Mouse (Mus musculus): ENCODE measurements around the gene Zbtb5. TPM values are rescaled to one million over a fixed set of nuclear protein-coding genes. Genes with fewer than 3 reads are reported as not detected.
A peak's percentile ranks its signal among the peaks of the same experiment; 100 is the strongest.

Zbtb5 gene
- polyA plus RNA-seq, 1 experiment: not detected

DNA sequence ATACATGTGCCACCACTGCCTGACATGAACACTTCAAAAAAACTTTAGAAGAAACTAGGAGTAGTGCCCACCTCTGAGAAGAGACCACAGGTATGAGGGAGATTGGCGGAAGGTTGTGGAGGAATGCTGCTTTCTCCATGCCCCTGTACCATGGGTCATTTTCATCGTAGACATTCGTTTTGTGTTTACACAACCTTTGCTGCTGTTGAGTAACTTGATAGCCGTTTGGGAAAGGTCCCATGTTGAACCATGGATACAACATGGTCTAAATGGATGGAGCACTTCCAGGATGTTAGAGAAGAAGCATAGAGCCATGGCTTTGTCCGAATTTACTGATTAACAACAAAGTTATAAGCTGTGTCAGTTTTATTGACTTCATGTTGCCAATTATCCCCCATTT, 34.0 kb downstream of the Zbtb5 start:
- Histone ChIP-seq H3K4me3 (ENCODE audit: insufficient read depth, low read depth, low read length) (no peak overlapping the region), H3K4me1 (ENCODE audit: control insufficient read depth, insufficient read depth, low read length) (peaks cover 21% of the 10 kb centered on the region), H3K27ac (ENCODE audit: insufficient read depth, low read depth, low read length) (no peak overlapping the region)
- no peak for TF ChIP-seq CTCF (IDR thresholded peaks at IDR 0.05; ENCODE audit: insufficient read depth, low read depth, low read length)
- TF ChIP-seq POLR2A (IDR thresholded peaks at IDR 0.05; ENCODE audit: insufficient read depth, low read depth, low read length): no peak
- WGBS: 84% methylated on average over 5 of the region's 5 CpGs

DNA sequence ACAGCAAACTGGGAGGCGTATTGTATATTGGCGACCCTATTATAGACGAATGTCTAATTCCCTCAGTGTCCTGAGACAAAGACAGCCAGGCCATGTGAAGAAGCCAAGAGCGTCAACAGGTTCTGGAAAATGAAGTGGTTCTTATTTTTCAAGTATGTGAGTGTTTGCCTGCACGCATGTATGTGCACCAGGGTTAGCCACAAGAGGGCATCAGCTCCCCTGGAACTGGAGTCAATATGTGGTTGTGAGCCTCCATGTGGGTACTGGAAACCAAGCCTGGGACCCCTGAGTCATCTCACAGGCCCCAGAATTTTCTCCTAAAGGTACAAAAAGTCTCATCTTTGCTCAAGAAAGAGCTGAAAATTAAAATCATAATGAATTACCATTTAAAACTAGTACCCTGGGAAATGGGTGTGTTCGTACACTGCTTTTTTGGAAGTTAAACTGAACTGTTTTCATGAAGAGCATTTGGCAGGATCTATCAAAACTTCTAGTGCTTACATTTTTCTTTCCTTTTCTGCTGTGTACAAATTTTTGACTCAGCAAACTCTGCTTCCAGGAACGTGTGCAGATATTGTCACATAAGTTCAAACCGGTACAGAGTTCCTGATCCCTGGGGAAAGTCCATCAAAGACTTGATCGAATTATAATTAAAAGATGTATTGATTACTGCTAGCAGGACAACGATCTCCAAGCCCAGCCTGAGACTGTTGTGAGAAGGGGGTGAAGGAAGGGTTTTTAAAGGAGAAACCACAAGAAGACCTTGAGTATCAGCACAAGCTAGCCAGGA, 35.1 kb downstream of the Zbtb5 start:
- WGBS: 93% methylated on average over 10 of the region's 10 CpGs
- no peak overlapping the region for H3K4me3 ChIP-seq (ENCODE audit: insufficient read depth, low read depth, low read length)
- TF ChIP-seq POLR2A (IDR thresholded peaks at IDR 0.05; ENCODE audit: insufficient read depth, low read depth, low read length) (no peak), CTCF (IDR thresholded peaks at IDR 0.05; ENCODE audit: insufficient read depth, low read depth, low read length) (no peak)
- H3K27ac ChIP-seq (ENCODE audit: insufficient read depth, low read depth, low read length): no peak overlapping the region
- peaks cover 15% of the 10 kb centered on the region for H3K4me1 ChIP-seq (ENCODE audit: control insufficient read depth, insufficient read depth, low read length)

DNA sequence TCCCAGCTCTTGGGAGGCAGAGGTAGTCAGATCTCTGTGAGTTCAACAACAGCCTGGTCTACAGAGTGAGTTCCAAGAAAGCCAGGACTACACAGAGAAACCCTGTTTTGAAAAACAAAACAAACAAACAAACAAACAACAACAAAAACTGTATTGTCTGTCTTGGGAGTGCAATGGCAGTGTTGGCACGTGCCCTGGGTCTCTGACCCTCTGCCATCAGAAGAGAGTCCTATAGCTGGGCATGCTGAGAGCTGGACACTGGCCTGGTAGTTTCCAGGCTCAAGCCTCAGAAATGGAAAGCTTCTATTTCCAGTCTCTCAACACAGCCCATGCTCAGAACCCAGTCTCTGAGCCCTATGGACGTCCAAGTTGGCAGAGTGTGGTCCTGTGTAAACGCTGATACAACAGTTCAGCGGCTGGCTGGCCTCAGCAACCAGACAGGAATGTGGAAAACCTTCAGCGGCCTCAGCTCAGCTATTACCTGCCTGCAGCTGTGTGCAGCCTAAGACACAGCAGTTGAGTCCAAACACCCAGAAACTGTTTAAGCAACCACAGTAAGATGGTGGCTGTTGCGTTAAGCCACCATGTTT, 36.1 kb downstream of the Zbtb5 start:
- H3K4me1 ChIP-seq (ENCODE audit: control insufficient read depth, insufficient read depth, low read length): peaks cover 12% of the 10 kb centered on the region
- 74% methylated on average over 6 of the region's 6 CpGs for WGBS
- no peak overlapping the region for H3K4me3 ChIP-seq (ENCODE audit: insufficient read depth, low read depth, low read length)
- no peak for TF ChIP-seq CTCF (IDR thresholded peaks at IDR 0.05; ENCODE audit: insufficient read depth, low read depth, low read length)
- TF ChIP-seq POLR2A (IDR thresholded peaks at IDR 0.05; ENCODE audit: insufficient read depth, low read depth, low read length): no peak
- H3K27ac ChIP-seq (ENCODE audit: insufficient read depth, low read depth, low read length): no peak overlapping the region

DNA sequence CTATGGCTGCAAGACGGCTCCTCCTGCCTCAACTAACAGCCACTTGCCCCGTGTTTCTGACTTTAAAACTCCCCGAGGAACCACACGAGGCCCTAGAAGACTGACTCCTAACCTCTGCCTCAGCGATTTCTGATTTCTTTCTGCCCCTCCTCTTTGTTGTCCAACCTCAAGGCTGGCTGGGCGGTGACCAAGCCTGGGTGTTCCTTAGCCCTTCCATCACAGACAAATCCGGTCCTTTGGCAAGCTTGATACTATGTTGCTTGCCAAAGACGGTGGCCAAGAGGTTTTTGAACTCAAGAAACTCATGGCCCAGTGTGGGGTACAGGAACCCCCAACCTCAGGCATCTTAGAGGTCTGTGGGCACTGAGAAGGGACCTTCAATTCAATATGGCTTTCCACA, 37.9 kb downstream of the Zbtb5 start:
- WGBS: 73% methylated on average over 8 of the region's 8 CpGs
- TF ChIP-seq POLR2A (IDR thresholded peaks at IDR 0.05; ENCODE audit: insufficient read depth, low read depth, low read length) (no peak), CTCF (IDR thresholded peaks at IDR 0.05; ENCODE audit: insufficient read depth, low read depth, low read length) (no peak)
- no peak overlapping the region for H3K4me3 ChIP-seq (ENCODE audit: insufficient read depth, low read depth, low read length)
- no peak overlapping the region for H3K27ac ChIP-seq (ENCODE audit: insufficient read depth, low read depth, low read length)
- H3K4me1 ChIP-seq (ENCODE audit: control insufficient read depth, insufficient read depth, low read length): peaks cover 12% of the 10 kb centered on the region

DNA sequence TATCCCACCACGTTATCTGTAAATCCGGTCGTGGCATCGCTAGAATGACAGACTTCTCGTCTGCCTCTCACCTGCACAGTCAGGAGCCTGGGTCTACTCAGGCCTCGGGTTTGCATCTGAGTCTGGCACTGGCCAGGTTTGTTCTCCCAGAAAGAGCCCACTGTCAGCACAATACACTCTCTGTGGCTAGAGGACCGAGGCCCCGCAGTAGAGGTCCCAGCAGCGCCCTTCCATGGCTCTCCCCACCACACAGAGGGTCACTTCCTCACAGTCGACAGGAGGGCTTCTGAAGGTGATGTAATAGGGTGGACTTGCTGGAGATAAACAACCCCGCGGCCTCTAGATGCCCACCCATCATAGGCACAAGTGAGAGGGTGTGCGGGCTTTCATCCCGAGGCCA, 38.3 kb downstream of the Zbtb5 start:
- Histone ChIP-seq H3K27ac (ENCODE audit: insufficient read depth, low read depth, low read length) (no peak overlapping the region; the same call in 1 of the 2 replicates), H3K4me1 (ENCODE audit: control insufficient read depth, insufficient read depth, low read length) (peaks cover 12% of the 10 kb centered on the region), H3K4me3 (ENCODE audit: insufficient read depth, low read depth, low read length) (peak overlapping the region; percentile 46)
- WGBS: 42% methylated on average over 14 of the region's 14 CpGs
- no peak for TF ChIP-seq POLR2A (IDR thresholded peaks at IDR 0.05; ENCODE audit: insufficient read depth, low read depth, low read length)
- TF ChIP-seq CTCF (IDR thresholded peaks at IDR 0.05; ENCODE audit: insufficient read depth, low read depth, low read length): no peak

DNA sequence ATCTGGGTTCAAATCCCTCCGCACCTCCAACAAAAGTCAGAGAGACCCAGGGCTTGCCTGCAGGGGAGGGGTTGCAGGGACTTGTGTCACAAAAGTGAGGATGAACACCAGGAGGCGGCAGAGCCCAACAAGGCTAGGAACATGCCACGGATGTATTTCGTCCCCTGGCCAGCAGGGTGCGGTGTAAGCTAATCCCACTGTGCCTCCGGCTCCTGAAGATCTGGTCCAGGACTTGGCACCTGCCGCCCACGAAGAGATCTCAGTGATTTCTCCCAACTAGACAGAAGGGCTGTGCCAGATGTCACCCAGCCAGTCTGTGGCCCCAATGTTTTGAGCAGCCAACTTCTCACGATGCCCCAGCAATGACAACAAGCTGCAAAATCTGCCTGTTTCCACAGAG, 38.8 kb downstream of the Zbtb5 start:
- peak overlapping the region; percentile 46 for H3K4me3 ChIP-seq (ENCODE audit: insufficient read depth, low read depth, low read length)
- TF ChIP-seq POLR2A (IDR thresholded peaks at IDR 0.05; ENCODE audit: insufficient read depth, low read depth, low read length) (no peak), CTCF (IDR thresholded peaks at IDR 0.05; ENCODE audit: insufficient read depth, low read depth, low read length) (peak; percentile 90)
- peaks cover 12% of the 10 kb centered on the region for H3K4me1 ChIP-seq (ENCODE audit: control insufficient read depth, insufficient read depth, low read length)
- H3K27ac ChIP-seq (ENCODE audit: insufficient read depth, low read depth, low read length): no peak overlapping the region; the same call in 1 of the 2 replicates
- 13% methylated on average over 9 of the region's 9 CpGs for WGBS

DNA sequence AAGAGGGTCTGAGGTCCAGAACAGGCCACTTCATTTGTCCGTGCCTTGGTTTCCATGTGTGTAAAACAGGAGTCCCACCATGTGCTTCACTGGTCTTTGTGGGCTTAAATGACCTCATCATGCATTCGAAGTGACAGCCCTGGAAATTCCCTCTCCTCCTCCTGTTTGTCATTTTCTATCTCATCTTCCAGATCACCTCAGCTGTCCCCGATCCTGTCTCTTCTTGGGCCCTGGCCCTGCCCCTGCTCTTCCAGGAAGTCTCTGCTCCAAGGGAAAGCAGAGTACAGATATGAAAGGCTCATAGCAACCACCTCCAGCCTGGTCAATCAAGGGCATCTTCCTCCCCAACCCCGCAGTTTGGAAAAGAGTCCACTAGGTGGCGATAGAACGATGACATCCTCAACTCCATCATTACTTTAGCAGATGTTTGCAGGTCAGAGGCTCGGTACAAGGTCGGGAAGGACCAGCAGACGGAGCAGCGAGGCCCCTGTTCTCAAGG, 41.6 kb downstream of the Zbtb5 start:
- WGBS: 26% methylated on average over 10 of the region's 10 CpGs
- no peak overlapping the region for H3K27ac ChIP-seq (ENCODE audit: insufficient read depth, low read depth, low read length)
- TF ChIP-seq POLR2A (IDR thresholded peaks at IDR 0.05; ENCODE audit: insufficient read depth, low read depth, low read length) (no peak), CTCF (IDR thresholded peaks at IDR 0.05; ENCODE audit: insufficient read depth, low read depth, low read length) (peak; percentile 30; the same call in 1 of the 2 replicates)
- no peak overlapping the region for H3K4me3 ChIP-seq (ENCODE audit: insufficient read depth, low read depth, low read length)
- H3K4me1 ChIP-seq (ENCODE audit: control insufficient read depth, insufficient read depth, low read length): peaks cover 12% of the 10 kb centered on the region

DNA sequence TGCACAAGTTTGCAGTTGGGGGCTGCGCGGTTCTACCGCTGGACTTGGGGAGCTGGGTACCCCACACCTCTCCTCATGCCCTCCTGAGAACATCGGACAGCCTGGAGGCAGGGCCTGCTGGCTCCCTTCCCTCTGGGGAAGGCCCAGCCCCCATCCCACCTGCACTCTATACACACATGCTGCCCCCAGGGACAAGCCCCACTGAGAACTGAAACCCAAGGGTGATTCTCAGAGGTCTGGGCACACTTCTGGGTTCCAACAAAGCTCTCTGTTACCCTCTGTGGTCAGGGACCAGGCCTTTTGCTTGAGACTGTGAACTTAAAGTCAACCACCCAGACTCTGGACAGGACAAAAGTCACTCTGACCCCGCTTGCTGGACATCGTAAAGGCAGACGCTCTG, 42.2 kb downstream of the Zbtb5 start:
- H3K27ac ChIP-seq (ENCODE audit: insufficient read depth, low read depth, low read length): no peak overlapping the region
- WGBS: 92% methylated on average over 7 of the region's 7 CpGs
- peaks cover 12% of the 10 kb centered on the region for H3K4me1 ChIP-seq (ENCODE audit: control insufficient read depth, insufficient read depth, low read length)
- TF ChIP-seq POLR2A (IDR thresholded peaks at IDR 0.05; ENCODE audit: insufficient read depth, low read depth, low read length) (no peak), CTCF (IDR thresholded peaks at IDR 0.05; ENCODE audit: insufficient read depth, low read depth, low read length) (no peak)
- no peak overlapping the region for H3K4me3 ChIP-seq (ENCODE audit: insufficient read depth, low read depth, low read length)

DNA sequence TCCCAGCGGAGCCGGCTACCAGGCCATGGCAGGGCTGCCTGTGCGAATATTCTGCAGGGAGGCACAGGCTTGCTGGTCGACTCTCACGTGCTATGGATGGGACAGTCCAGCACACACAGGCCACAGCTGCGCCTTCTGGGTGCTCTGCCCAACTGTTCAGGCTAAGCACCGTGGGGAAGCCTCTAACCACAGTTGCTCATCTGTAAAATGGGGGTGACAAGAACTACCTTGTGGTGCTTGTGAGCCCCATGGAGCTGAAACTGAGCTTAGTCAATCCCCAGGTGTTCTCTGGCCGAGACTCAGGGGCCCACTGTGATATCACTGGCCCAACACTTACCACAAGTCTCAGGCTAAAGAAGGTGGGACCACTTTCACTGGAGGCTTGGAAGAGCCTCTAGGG, 44.8 kb downstream of the Zbtb5 start:
- no peaks in the 10 kb centered on the region for H3K4me1 ChIP-seq (ENCODE audit: control insufficient read depth, insufficient read depth, low read length)
- WGBS: 91% methylated on average over 8 of the region's 8 CpGs
- no peak overlapping the region for H3K27ac ChIP-seq (ENCODE audit: insufficient read depth, low read depth, low read length)
- TF ChIP-seq POLR2A (IDR thresholded peaks at IDR 0.05; ENCODE audit: insufficient read depth, low read depth, low read length) (no peak), CTCF (IDR thresholded peaks at IDR 0.05; ENCODE audit: insufficient read depth, low read depth, low read length) (no peak)
- no peak overlapping the region for H3K4me3 ChIP-seq (ENCODE audit: insufficient read depth, low read depth, low read length)
